Mouse (Mus musculus) lung, embryonic 14.5 days (tissue): ENCODE measurements around the gene Kat6b. TPM values are rescaled to one million over a fixed set of nuclear protein-coding genes. Genes with fewer than 3 reads are reported as not detected.

Experiments
- ATAC-seq: fragments of 200-750 bp; cut with Nextera tagmentation; 2 replicates; pipeline ENCODE4 v1.8.0; 2017; ENCODE audit warnings: mild to moderate bottlenecking, moderate TSS enrichment, moderate library complexity; ENCODE audit not compliant: insufficient read depth
- DNase-seq: peaks from one replicate; pipeline ENCODE4 v3.0.0-alpha.2; 2015
- H3K27ac ChIP-seq: fragments of 300-500 bp; sonication (generic); 2 replicates; pipeline ENCODE4 v1.5.1; 2014; ENCODE audit warnings: low read depth, mild to moderate bottlenecking, moderate library complexity
- H3K27me3 ChIP-seq: fragments of 300-500 bp; sonication (generic); 2 replicates; pipeline ENCODE4 v1.6.1; 2014; ENCODE audit warnings: low read length, control low read depth; ENCODE audit not compliant: insufficient read depth
- H3K36me3 ChIP-seq: fragments of 300-500 bp; sonication (generic); 2 replicates; pipeline ENCODE4 v1.6.1; 2014; ENCODE audit warnings: control low read depth; ENCODE audit not compliant: insufficient read depth
- H3K4me1 ChIP-seq: fragments of 300-500 bp; sonication (generic); 2 replicates; pipeline ENCODE4 v1.6.1; 2014; ENCODE audit warnings: antibody characterized with exemption, control low read depth; ENCODE audit not compliant: insufficient read depth
- H3K4me2 ChIP-seq: fragments of 300-500 bp; sonication (generic); 2 replicates; pipeline ENCODE4 v1.6.1; 2014; ENCODE audit warnings: mild to moderate bottlenecking
- H3K4me3 ChIP-seq: fragments of 300-500 bp; sonication (generic); 2 replicates; pipeline ENCODE4 v1.5.1; 2014; ENCODE audit warnings: low read depth, low read length
- H3K9ac ChIP-seq: fragments of 300-500 bp; sonication (generic); 2 replicates; pipeline ENCODE4 v1.6.1; 2014
- H3K9me3 ChIP-seq: fragments of 300-500 bp; sonication (generic); 2 replicates; pipeline ENCODE4 v1.6.1; 2016; ENCODE audit warnings: low read depth, low read length, control low read depth
- CTCF ChIP-seq: IDR thresholded peaks from 2 replicates; pipeline ENCODE4 v1.5.1; 2016; ENCODE audit warnings: antibody characterized with exemption, low read depth
- WGBS: fragments of 180-500 bp; shearing (Covaris S2); extraction: QIAGEN DNeasy Blood & Tissue Kit; methylation state at CpG from one replicate; pipeline ENCODE4 v1.1.7; 2014; 5-methylcytosine and 5-hydroxymethylcytosine counted together
- polyA plus RNA-seq: library from polyadenylated mRNA; unstranded; fragments of >200 nt; fragmentation: Nextera tagmentation; extraction: Ambion mirVana; gene quantifications from 2 replicates; pipeline ENCODE4 v1.2.1, GENCODE M21; 2014

Gene Kat6b
- polyA plus RNA-seq, 1 experiment from 2014 or later: 14.2 TPM

- no peak overlapping the region for H3K4me2 ChIP-seq
- no peaks in the 10 kb centered on the region for H3K36me3 ChIP-seq
- peaks cover 24% of the 10 kb centered on the region for H3K4me1 ChIP-seq
- H3K27ac ChIP-seq: no peak overlapping the region
- no peak for TF ChIP-seq CTCF
- H3K4me3 ChIP-seq: no peak overlapping the region
- H3K9me3 ChIP-seq: no peaks in the 10 kb centered on the region
- no peak for ATAC-seq
- no peaks in the 10 kb centered on the region for H3K27me3 ChIP-seq
- H3K9ac ChIP-seq: no peak overlapping the region
- WGBS: 75% methylated on average over 5 of the region's 5 CpGs
- DNase-seq: no peak
Observed at GRCm38 (mm10) chr14:21583868-21584267, 102.6 kb downstream of the Kat6b start.

- Histone ChIP-seq H3K4me1 (peaks cover 24% of the 10 kb centered on the region), H3K27ac (no peak overlapping the region), H3K36me3 (no peaks in the 10 kb centered on the region), H3K9me3 (no peaks in the 10 kb centered on the region), H3K9ac (no peak overlapping the region), H3K27me3 (no peaks in the 10 kb centered on the region), H3K4me2 (no peak overlapping the region), H3K4me3 (no peak overlapping the region)
- ATAC-seq: no peak
- peak; percentile 49 for TF ChIP-seq CTCF
- DNase-seq: peak; percentile 44
- 12% methylated on average over 6 of the region's 6 CpGs for WGBS
Observed at GRCm38 (mm10) chr14:21584468-21585135, 103.4 kb downstream of the Kat6b start.

GRCm38 (mm10) chr14:21585491-21586251 is 104.4 kb downstream of the Kat6b start:
- Histone ChIP-seq H3K4me3 (no peak overlapping the region), H3K9me3 (no peaks in the 10 kb centered on the region)
- WGBS: 16% methylated on average over 8 of the region's 8 CpGs

DNA sequence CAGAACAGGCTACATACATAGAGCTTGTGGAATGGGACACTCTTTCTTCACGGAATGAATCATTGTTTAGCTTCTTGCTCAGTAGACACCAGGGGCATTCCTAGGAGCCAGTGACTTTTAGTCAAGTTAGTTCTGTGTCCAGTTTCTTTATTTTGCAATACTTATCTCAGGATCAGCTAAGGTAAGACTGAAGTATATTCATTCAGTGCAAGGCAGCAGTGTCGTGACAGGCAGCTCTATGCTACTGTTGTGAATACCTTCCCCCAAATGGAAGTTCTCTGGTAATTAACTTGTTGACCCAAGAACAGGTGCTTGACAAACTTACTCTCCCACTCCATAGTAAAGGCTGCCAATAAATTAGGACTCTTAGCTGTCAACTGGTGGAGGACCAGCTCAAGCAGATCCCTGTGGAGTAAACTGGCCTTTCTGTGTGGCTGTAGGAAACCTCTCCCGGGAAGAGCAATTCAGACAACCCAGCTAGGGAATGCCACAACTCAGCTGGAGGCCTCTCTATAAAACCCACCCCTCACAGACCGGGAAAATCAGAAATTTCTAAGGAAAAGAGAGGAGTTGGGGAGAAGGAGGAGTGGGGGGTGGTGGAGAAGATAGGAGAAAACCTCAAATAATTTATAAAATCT is 105.4 kb downstream of the Kat6b start:
- H3K4me3 ChIP-seq: no peak overlapping the region
- DNase-seq: no peak
- H3K4me1 ChIP-seq: peaks cover 17% of the 10 kb centered on the region
- no peak overlapping the region for H3K9ac ChIP-seq
- H3K9me3 ChIP-seq: no peaks in the 10 kb centered on the region
- H3K4me2 ChIP-seq: no peak overlapping the region
- H3K27ac ChIP-seq: 0 out of 2 replicates have a peak overlapping the region, but pooled peaks have one; percentile 18
- no peak for ATAC-seq
- H3K36me3 ChIP-seq: no peaks in the 10 kb centered on the region
- 37% methylated on average over 4 of the region's 4 CpGs for WGBS
- no peaks in the 10 kb centered on the region for H3K27me3 ChIP-seq
- no peak for TF ChIP-seq CTCF

More at GRCm38 (mm10) chr14:21585491-21586251, 104.4 kb downstream of the Kat6b start:
- H3K9ac ChIP-seq: no peak overlapping the region
- no peaks in the 10 kb centered on the region for H3K36me3 ChIP-seq
- H3K4me2 ChIP-seq: no peak overlapping the region
- H3K27ac ChIP-seq: peak overlapping the region; percentile 58; the same call in 1 of the 2 replicates
- ATAC-seq (peak; percentile 58; the same call in 1 of the 2 replicates), DNase-seq (peak; percentile 30)
- H3K27me3 ChIP-seq: no peaks in the 10 kb centered on the region
- H3K4me1 ChIP-seq: peaks cover 24% of the 10 kb centered on the region
- TF ChIP-seq CTCF: no peak

DNA sequence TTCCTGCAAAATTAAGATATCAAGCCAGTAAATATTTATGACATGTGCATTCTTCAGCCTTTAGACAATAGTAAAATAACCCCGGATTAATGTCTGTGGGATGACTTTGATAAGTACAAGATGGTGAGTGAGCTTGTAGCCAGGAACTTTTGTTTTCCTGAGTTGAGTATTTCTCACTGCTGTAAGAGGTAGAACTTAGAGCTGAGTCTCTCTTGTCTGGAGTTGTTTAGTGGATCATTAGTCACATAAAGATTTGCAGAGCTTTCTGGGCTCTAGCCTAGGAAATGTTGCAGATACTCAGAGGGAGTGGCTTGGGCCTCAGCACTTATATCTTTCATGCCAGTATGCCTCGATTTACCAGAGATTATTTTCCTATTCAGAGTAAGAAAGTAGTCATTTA is 106.7 kb downstream of the Kat6b start:
- 62% methylated on average over 2 of the region's 2 CpGs for WGBS
- no peak overlapping the region for H3K27ac ChIP-seq
- no peaks in the 10 kb centered on the region for H3K36me3 ChIP-seq
- H3K4me2 ChIP-seq: no peak overlapping the region
- peaks cover 17% of the 10 kb centered on the region for H3K4me1 ChIP-seq
- H3K9me3 ChIP-seq: no peaks in the 10 kb centered on the region
- no peak overlapping the region for H3K4me3 ChIP-seq
- H3K9ac ChIP-seq: no peak overlapping the region
- DNase-seq: no peak
- H3K27me3 ChIP-seq: no peaks in the 10 kb centered on the region
- no peak for ATAC-seq
- no peak for TF ChIP-seq CTCF

- Histone ChIP-seq H3K27ac (no peak overlapping the region), H3K27me3 (no peaks in the 10 kb centered on the region), H3K9ac (no peak overlapping the region), H3K4me2 (no peak overlapping the region), H3K4me3 (no peak overlapping the region), H3K36me3 (no peaks in the 10 kb centered on the region), H3K4me1 (peaks cover 14% of the 10 kb centered on the region), H3K9me3 (no peaks in the 10 kb centered on the region)
- ATAC-seq: no peak
- WGBS: 89% methylated on average over 7 of the region's 7 CpGs
- no peak for TF ChIP-seq CTCF
- DNase-seq: no peak
Observed at GRCm38 (mm10) chr14:21589620-21590019, 108.4 kb downstream of the Kat6b start.

DNA sequence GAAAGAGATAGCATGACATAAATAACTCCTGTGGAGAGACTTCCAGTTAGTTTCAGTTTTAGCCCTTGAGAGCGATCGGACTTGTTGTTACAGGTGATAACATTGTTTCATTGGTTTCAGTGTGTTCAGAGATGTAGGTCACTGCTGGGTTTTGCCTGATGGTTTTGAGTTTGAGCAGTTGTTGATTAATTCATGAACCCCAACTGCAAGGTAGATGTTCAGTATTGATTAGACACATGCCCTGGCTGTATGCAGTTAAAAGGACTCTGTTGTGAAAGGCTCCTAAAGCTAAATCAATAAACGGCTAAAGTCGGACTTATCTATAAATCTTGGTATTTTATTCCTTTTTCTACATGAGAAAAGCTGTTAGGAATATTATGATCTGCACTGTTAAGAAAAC is 109.0 kb downstream of the Kat6b start:
- Histone ChIP-seq H3K27me3 (no peaks in the 10 kb centered on the region), H3K27ac (no peak overlapping the region), H3K4me1 (peaks cover 8% of the 10 kb centered on the region), H3K4me3 (no peak overlapping the region), H3K4me2 (no peak overlapping the region), H3K36me3 (no peaks in the 10 kb centered on the region), H3K9ac (no peak overlapping the region), H3K9me3 (no peaks in the 10 kb centered on the region)
- TF ChIP-seq CTCF: no peak
- WGBS: 90% methylated on average over 4 of the region's 4 CpGs
- ATAC-seq: no peak
- DNase-seq: no peak
